Mouse (Mus musculus) frontal cortex, adult (tissue): Measurements from ENCODE around the gene Ccdc141.

Experiments
- ATAC-seq: cut with Nextera tagmentation; 2 replicates; pipeline ENCODE4 v1.9.2; 2017; ENCODE audit warnings: mild to moderate bottlenecking, moderate library complexity, mixed read lengths; ENCODE audit not compliant: low TSS enrichment

Ccdc141 gene

DNA sequence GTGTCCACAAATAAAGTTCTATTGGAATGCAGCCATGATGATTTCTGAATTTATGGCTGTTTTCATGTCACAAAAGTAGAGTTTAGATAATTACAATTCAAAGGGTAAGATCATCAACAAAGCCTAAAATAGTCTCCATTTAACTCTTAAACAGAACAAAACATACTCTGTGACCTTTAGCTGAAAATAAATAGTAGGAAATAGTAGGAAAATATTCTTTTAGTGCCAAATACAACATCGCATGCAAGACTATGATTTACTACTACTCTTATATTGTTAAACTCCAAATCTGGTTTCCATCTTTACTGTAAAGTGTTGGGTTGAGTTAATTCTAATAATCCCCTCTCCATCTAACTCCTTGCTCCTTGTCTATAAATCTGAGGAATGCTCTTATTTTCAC lies 37.0 kb downstream of the Ccdc141 start:
- no peak for ATAC-seq

DNA sequence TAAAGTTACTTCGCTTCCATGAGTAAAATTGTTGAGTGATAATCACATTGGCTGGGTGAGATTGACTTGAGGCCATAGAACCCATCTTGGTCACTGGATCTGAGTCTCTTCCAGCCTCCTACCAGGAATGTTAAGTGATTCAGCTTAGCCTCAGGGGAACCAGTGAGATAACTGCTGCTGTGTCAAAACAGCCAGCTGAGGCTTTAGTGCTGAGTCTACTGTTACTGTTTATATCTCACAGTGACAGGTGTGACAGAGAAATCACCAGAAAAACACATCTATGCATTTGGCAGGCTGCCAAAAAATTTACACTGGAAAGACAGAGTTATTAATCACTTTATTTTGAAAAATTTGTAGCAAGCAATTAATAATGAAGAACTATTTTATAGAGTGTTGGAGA lies 43.5 kb downstream of the Ccdc141 start:
- no peak for ATAC-seq

DNA sequence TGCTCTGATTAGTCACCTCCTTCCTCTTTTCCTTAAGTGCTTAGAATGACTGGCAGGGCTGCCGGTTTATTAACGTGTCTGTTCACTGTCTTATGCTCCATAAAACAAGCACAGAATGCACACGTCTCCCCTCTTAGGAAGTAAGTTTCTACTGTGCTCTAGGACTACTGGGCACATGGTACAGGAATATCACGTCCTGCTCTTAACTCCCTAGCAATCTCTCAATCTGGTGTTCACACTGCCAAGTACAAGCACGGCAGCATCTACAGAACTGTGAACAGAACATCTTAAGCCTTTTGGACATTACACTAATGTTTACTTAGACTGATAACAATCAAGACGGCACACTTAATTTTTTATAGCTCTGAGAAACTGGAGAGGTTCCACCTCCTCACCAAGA lies 52.3 kb downstream of the Ccdc141 start:
- no peak for ATAC-seq

DNA sequence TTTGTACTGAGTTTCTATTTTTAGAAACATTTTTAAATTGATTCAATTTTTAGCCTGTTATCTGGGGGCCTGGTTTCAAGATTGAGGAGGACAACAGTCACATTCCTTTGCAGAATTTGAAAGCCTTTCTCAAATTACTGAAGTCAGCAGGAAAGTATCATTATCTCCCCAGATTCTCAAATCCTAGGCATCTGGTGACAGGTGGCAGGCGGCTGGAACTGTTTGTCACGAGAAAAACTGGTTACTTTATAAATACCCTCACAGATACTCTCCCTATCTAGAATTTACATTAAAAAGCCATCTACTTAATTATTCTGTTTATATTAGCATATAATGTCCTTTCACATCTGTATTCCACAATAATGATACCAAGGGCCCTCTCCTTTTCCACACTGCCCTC lies 56.1 kb downstream of the Ccdc141 start:
- ATAC-seq = no peak

DNA sequence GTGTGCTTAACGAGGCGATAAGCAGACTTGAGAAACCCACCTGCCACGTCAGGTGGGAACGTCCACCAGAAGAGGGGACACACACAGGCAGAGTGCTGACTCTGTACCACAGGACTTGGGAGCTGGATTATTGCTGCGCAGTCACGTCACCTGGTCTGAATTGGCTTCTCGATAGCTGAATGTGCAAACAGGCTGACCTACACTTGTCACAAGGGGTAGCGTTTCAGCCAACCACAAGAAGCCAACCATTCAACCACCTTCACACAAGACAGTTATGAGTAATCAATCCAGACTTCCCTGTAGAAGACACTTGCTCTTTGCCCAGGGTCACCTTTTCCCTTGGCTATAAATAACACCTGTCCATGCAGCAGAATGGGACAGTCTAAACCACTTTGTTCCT lies 56.6 kb downstream of the Ccdc141 start:
- no peak for ATAC-seq

DNA sequence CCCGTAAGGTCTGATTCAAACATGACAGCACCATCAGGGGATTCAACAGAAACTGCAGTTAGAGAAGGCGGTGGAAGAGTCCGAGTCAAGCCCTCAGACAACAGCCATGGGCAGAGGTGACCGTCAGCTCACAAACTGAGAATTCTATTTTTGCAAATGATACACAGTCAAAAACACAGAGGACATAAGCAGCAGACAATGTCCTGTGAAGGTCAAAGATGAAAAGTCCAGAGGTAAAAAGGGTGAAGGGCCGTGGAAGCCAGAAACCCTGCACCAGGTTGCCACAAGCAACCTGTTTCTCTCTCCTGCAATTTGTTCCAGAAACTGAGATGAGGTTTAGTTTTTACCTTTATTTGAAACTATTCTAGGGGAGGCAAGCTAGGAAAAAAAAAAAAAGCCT lies 57.4 kb downstream of the Ccdc141 start:
- ATAC-seq = no peak

DNA sequence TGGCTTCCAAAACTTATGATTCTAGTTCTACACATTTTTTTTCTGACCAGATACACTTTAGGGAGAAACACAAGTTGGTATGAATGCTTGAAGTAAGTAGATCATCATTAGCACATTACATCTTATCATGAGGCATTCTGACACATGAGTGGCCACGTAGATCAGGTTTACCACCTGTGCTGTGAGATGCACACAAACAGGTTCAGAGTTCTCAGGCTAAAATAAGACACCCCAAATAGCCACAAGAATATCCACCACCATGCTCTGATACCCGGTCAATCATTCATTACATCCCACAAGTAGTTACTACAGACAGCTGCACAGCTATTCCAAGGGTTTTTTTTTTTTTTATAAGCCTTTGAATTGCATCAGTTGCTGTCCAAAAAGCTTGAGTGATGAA lies 59.3 kb downstream of the Ccdc141 start:
- ATAC-seq = no peak

DNA sequence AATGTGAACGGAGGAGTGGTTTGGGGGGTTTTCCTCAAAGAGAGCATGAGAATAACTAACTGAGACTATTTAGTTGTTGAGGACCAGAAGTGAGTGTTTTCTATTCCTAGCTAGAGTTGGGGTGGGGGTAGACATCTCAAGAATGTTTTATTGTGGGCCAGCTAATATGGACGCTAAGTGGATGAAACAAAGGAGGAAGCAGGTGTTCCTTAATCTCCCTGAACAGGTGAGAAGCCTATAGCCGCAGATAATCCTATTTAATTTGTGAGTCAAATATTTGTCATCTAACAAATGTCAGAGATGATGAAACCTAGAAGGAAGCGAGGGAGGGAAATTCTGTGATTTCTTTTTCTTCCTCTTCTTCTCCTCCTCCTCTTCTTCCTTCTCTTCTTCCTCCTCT lies 60.1 kb downstream of the Ccdc141 start:
- no peak for ATAC-seq

DNA sequence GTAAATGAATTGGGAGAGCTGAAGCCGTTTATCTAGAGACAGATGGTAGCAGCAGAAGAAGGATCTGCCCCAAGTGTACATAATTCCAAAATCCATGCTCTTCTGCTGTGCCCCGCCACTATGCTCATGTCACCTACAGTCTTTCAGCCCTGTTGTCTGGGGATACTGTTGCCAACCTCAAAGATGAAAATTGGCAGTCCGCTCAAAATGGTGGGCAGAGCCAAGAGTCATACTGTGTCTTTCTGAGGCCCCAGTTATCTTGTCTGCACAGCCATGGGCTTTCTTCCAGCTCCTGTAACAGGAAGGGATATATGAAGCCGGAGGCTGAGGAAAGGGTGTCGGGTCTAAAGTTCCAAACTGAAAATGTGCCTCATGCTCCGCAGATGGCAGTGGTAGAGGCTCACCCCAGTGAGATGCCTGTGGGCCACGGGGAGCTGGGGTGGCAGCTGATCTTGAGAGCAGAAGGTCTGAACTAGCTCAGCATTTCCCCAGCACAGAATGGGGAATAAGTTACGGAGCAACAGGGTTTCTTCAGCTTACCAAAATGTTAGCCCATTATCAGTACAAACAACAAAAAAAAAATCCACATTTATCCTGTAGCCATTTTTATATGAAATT lies 60.8 kb downstream of the Ccdc141 start:
- ATAC-seq = peak; percentile 73

DNA sequence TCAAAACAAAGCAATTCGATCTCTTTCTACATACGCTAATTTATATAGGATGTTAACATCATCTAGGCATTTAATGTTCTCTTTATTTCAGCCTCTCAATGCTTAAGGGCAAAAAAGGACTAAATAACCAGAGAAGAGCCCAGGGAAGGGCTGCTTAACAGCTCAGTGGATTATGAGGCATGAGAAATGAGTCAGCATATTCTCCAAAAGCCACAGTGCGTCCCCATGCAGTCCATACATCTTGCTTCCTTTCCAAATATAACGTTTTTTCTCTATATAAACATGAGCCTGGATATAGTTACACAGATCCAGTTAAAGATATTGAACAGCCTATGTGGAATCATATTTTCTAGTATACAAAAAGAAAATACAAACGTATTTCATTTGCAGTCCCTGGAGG lies 61.9 kb downstream of the Ccdc141 start:
- ATAC-seq = no peak

DNA sequence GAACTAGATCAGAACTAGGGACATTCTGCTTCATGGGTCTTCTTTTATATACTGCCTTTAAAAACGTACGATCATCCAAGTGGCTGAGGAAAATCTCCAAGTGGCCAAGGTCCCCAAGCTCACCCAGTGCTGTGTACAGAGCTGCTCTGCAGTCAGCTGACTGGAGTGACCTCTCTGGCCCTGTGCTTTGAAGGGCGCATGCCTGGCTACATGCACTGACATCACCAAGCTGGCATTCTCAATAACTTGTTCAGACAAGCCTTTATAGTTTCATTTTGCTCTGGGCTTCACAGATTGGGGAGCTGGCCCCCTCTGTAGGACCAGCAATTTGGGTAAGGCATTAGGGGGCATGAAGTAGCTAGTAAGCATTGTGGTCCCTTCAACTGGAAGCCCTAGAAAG lies 64.3 kb downstream of the Ccdc141 start:
- no peak for ATAC-seq

DNA sequence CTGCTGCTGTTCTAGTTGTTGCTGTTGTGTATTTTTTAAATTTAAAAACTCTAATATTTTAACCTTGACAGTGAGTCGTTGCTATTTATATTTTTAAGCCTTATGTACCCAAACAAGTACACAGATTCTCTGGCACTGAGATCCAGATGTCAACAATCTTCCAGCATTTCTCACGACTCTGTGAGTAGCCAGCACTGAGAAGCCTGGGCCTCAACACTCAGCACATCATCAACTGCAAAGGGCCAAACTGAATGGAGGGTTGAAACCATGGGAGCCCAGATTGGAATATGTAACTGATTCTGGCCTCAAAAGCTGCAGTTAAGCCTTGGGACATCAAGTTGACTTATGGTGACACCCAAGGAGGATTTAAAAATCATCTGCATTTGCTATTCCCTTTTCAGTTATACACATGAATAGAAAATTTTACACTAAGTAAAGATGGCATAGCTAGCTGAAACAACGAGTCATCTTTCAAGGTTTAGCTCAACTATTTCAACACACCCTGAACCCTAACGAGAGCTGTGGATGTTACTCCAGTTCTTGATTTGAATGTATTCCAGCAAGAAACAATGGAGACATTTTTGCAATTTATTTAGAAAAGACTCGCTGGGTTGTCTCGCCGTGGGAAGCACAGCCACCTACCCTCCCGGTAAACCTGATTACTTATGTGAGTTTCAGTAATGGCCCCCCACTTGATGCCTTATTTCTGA lies 65.3 kb downstream of the Ccdc141 start:
- no peak for ATAC-seq

DNA sequence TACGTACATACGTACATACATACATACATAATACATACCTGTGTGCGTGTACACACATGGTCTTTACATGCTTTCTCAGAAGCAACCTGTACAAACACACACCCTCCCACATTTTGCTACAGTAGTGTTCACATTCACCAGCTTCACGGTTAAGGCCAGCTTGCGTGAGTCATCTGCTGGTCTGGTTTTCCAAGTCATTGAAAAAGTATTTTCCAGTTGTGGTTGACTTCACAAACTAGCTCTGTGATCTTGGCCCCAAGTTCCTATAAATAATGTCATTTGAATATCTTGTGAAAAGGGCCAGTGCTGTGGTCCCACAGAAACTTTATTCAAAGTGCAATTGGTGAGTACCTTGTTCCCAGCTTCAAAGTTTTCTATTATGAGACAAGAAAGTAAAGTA lies 67.9 kb downstream of the Ccdc141 start:
- no peak for ATAC-seq

DNA sequence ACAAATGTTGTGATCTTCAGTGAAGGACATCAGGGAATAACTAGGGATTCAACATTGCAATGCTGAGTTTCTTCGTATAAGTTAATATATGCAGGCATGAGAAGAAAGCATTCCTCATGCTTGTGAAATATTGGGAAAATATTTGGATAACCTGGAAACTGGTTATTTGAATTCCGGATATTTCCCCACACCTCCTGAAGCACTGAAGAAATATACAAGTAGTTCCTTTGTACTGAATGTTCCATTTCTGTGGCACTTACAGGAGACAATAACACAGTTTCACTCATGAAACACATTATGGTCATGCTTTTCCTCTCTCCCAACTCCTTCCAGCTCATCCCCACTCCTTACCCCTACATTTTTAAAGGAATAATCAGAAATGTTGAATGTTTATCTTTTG lies 70.6 kb downstream of the Ccdc141 start:
- ATAC-seq = no peak

DNA sequence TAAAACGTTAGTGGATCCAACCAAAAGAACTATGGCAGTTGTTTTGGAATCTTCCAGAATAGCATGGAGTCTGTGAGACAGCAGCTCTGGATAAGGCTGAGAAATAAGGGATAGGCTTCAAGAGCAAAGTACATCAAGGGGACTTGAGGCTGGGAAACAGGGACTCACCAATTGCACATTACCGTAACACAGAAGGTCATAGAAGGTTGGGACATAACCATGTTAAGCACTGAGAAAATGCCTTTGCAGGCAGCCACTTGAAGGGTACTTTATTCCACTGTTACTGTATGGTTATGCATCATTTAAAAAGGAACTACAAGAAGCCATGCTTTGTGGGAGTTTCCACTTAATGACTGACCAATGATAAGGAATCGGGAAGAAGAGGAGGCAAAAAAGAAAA lies 71.7 kb downstream of the Ccdc141 start:
- ATAC-seq = no peak

DNA sequence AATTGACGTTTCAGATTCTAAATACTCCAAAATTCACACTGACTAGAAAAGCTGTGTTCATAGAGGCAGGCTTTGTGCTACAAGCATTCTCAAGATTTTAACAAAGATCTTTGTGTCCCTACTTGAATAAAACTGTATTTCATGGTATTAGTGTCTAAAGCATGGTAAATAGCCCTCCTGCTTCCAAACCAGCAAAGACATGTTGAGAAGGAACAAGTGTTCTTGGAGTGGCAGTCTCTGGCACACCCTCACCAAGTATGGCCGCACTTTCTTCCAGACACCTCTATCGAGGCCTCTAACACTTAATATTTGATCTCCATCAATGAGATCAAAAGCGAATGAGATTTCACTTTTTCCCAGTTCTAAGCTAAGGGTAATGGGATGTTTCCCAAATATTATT lies 78.7 kb downstream of the Ccdc141 start:
- ATAC-seq = no peak

DNA sequence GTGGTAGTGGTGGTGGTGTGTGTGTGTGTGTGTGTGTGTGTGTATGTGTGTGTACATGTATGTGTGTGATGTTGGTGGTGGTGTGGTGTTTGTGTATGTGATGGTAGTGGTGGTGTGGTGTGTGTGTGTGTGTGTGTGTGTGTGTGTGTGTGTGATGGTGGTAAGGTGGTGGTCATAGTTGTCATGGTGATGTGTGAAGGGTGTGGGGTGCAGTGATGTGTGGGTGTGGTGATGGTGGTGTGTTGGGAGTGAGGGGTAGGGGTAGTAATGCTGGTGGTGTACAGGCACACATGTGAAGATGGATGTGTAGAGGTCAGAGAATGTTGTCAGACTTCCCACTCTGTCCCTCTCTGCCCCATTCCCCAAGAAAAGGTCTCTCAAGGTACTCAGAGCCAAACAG lies 85.1 kb downstream of the Ccdc141 start:
- no peak for ATAC-seq

DNA sequence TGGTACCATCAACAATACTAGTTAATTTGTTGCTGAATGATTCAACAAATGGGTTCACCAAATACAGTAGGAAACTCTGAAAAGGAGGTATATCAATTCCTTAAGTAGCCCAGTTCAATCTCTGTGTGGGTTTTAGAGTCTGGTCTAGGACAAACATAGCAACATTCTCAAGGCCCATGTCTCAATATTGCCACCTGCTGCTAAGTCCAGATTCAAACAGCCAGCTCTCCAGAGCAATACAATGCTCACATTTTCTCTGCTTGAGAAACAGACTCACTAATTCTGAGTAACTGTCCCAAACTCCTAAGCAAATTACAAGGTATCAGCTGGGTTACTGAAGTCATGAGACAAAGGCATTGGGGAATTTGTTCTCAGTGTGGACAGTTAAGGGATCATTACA lies 85.8 kb downstream of the Ccdc141 start:
- ATAC-seq = no peak

DNA sequence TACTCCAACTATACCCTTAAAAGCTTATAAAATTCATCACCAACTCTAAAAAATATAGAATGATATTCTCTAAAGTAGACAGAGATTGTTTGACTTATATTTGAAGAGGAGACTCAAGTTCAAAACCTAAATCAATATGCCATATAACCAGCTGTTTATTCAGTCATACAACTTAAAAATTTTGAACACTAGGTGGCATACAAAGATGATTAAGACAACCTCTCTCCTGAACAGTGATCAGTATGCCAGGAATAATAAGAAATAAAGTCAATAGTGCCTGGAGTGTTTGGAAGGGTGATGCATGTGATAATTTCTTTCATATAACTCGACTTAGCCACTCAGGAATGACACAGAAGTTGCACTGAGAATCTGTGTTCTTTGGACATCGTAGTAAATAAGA lies 89.3 kb downstream of the Ccdc141 start:
- ATAC-seq = no peak

DNA sequence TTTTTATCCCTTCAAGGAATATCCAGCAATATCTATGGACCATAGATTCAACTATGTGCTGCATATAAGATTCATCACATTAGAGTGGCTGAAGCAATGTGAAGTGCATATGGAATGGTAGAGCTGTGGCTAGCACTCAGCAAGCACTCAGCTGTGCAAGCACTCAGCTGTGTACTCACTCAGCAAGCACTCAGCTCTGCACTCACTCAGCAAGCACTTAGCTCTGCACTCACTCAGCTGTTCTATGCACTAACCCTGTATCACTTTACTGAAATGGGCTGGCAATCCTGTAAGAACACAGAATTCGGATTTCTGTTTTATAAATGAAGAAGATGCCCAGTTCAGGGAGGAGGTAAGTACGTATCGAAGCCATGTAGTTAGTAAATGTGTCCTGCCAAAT lies 89.8 kb downstream of the Ccdc141 start:
- ATAC-seq = no peak

DNA sequence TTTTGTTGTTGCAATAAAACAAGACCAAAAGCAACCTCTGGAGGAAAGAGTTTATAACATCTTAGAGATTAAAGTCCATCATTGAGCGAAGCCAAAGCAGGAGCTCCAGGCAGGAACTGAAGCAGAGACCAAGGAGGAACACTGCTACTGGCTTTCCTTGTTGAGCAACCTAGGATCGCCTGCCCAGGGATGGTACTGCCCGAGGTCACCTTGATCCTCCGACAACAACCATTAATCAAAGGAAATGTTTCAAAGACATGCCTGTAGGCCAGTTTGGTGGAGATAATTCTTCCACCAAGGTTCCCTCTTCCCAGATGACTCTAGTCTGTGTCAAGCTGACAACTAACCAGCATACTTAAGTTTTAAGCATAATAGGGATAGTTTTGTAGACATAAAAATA lies 91.7 kb downstream of the Ccdc141 start:
- ATAC-seq = no peak

DNA sequence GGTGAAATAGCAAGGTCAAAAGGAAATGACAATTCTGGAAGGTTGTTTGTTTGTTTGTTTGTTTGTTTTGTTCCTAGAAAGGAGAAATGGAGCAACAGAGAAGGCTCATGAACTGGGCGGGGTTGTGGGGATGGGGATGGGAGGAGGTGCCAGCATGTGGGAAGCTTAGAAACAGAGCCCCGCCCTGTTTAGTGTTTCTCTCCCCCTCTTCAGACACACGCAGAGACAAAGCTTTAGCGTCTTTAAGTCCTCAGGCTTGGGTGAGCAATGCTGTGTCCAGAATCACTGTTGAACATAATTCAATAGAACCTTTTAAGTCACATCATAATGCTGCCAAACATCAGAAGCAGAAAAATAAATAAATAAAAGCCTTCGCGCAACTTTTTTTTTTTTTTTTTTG lies 96.1 kb downstream of the Ccdc141 start:
- no peak for ATAC-seq

DNA sequence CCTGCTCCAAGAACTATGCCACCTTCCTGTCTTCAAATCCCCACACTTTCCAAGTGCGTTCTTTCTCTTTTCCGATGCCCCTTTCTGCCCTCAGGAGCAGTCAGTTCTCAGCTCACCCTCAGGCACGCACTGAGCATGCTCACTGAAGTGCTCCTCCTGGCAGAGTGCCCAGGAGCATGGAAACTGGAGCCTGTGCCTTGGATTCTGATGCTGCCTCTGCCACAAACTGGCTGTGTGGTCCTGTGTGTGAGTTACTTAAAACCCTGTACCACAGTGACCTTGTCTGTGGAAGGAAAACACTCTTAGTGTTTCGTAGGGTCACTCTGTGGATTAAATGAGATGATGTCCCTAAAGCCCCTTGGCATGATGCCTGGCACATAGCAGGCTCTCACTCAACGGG lies 96.5 kb downstream of the Ccdc141 start:
- no peak for ATAC-seq

DNA sequence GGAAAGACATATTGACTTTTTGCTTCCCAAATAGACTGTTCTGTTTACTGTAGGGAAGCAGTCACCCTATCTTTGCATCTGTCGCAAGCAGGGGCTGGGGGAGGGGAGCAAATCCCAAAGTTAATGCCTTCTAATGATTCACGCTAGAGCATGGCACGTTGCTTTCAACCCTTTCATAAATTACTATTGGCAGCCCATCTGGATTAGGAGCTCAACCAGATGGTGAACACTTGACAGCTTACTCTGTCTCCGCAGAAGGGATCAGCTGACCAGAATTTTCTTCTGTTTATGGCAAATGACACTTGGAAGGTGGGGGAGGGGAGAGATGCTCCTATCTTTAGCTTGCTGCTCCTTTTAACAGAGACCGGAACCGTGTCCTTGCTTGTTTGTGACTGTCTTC lies 105.1 kb downstream of the Ccdc141 start:
- ATAC-seq = no peak
